Mouse (Mus musculus): ENCODE data around the gene Rec114. TPM values are rescaled to one million over a fixed set of nuclear protein-coding genes. Genes with fewer than 3 reads are reported as not detected.

Gene Rec114
- total RNA-seq (2022): not detected

GRCm38 (mm10) chr9:58743702-58744248, at the start of gene Rec114:
Rec114 (minus strand) TSS chr9:58743964.
- no peak for DNase-seq (ENCODE audit: low spot score in 2 of 2)

- no peak for DNase-seq (ENCODE audit: low spot score in 2 of 2)
These were observed 45.7 kb upstream of the Rec114 start for GRCm38 (mm10) chr9:58789476-58789875.

- DNase-seq (ENCODE audit: low spot score in 2 of 2): no peak
These were observed 31.6 kb upstream of the Rec114 start for GRCm38 (mm10) chr9:58775363-58775762.

- no peak for DNase-seq (ENCODE audit: low spot score in 2 of 2)
These were observed 31.0 kb upstream of the Rec114 start for GRCm38 (mm10) chr9:58774761-58775160.

- no peak for DNase-seq (ENCODE audit: low spot score in 2 of 2)
These were observed 26.2 kb upstream of the Rec114 start for GRCm38 (mm10) chr9:58769943-58770342.

- no peak for DNase-seq (ENCODE audit: low spot score in 2 of 2)
These were observed 23.5 kb upstream of the Rec114 start for GRCm38 (mm10) chr9:58766959-58767955.

- DNase-seq (ENCODE audit: low spot score in 2 of 2): no peak
These were observed 20.6 kb upstream of the Rec114 start for GRCm38 (mm10) chr9:58764354-58764753.

- DNase-seq (ENCODE audit: low spot score in 2 of 2): no peak
These were observed 19.4 kb upstream of the Rec114 start for GRCm38 (mm10) chr9:58763114-58763513.

- DNase-seq (ENCODE audit: low spot score in 2 of 2): no peak
These were observed 18.3 kb upstream of the Rec114 start for GRCm38 (mm10) chr9:58762086-58762485.

- DNase-seq (ENCODE audit: low spot score in 2 of 2): no peak
These were observed 15.0 kb upstream of the Rec114 start for GRCm38 (mm10) chr9:58758754-58759153.

- no peak for DNase-seq (ENCODE audit: low spot score in 2 of 2)
These were observed 12.8 kb upstream of the Rec114 start for GRCm38 (mm10) chr9:58756371-58757132.

GRCm38 (mm10) chr9:58753606-58754005, 9.8 kb upstream of the Rec114 start:
- no peak for DNase-seq (ENCODE audit: low spot score in 2 of 2)

GRCm38 (mm10) chr9:58748142-58748541, 4.4 kb upstream of the Rec114 start:
- no peak for DNase-seq (ENCODE audit: low spot score in 2 of 2)

GRCm38 (mm10) chr9:58747328-58747755, 3.6 kb upstream of the Rec114 start:
- DNase-seq (ENCODE audit: low spot score in 2 of 2): no peak

- no peak for DNase-seq (ENCODE audit: low spot score in 2 of 2)
These were observed 1.1 kb downstream of the Rec114 start for GRCm38 (mm10) chr9:58742692-58743091.

GRCm38 (mm10) chr9:58741369-58741768, 2.4 kb downstream of the Rec114 start:
- DNase-seq (ENCODE audit: low spot score in 2 of 2): no peak

GRCm38 (mm10) chr9:58739791-58740190, 4.0 kb downstream of the Rec114 start:
- DNase-seq (ENCODE audit: low spot score in 2 of 2): no peak

- DNase-seq (ENCODE audit: low spot score in 2 of 2): no peak
These were observed 20.6 kb downstream of the Rec114 start for GRCm38 (mm10) chr9:58723165-58723564.

GRCm38 (mm10) chr9:58722151-58722550, 21.6 kb downstream of the Rec114 start:
- no peak for DNase-seq (ENCODE audit: low spot score in 2 of 2)

- DNase-seq (ENCODE audit: low spot score in 2 of 2): no peak
These were observed 22.7 kb downstream of the Rec114 start for GRCm38 (mm10) chr9:58721021-58721420.

GRCm38 (mm10) chr9:58720167-58720566, 23.6 kb downstream of the Rec114 start:
- no peak for DNase-seq (ENCODE audit: low spot score in 2 of 2)

- no peak for DNase-seq (ENCODE audit: low spot score in 2 of 2)
These were observed 24.3 kb downstream of the Rec114 start for GRCm38 (mm10) chr9:58719471-58719870.

Data from left cerebral cortex, adult 8-10 months (tissue).